Mouse (Mus musculus): Measurements from ENCODE around the gene Atp2a3.

- TF ChIP-seq POLR2A (IDR thresholded peaks at IDR 0.05; ENCODE audit: borderline replicate concordance, extremely low read depth, insufficient read depth, insufficient read length, poor library complexity, severe bottlenecking) (no peak), CTCF (IDR thresholded peaks at IDR 0.05; ENCODE audit: borderline replicate concordance, extremely low read depth, insufficient read depth, insufficient read length) (no peak)
Measured at GRCm38 (mm10) chr11:72944996-72945793, 15.8 kb upstream of the Atp2a3 start.
